Mouse (Mus musculus) layer of hippocampus, postnatal 25 days (tissue): Measurements from ENCODE around the gene Cx3cr1. TPM values are rescaled to one million over a fixed set of nuclear protein-coding genes. Genes with fewer than 3 reads are reported as not detected.

Source experiments
- DNase-seq, 2 experiments: peaks; one replicate each; pipeline ENCODE4 v3.0.0; 2022; ENCODE audit warnings: mixed read lengths in 2 of 2, low spot score in 1 of 2; ENCODE audit errors: extremely low spot score in 1 of 2
- total RNA-seq, 2 experiments: library from RNA; stranded (reverse); gene quantifications; 2 replicates each; pipeline ENCODE4 v1.2.3; 2021

Gene Cx3cr1
- total RNA-seq, 2 experiments from 2014 or later, result 31.0 to 37.4 TPM

DNA sequence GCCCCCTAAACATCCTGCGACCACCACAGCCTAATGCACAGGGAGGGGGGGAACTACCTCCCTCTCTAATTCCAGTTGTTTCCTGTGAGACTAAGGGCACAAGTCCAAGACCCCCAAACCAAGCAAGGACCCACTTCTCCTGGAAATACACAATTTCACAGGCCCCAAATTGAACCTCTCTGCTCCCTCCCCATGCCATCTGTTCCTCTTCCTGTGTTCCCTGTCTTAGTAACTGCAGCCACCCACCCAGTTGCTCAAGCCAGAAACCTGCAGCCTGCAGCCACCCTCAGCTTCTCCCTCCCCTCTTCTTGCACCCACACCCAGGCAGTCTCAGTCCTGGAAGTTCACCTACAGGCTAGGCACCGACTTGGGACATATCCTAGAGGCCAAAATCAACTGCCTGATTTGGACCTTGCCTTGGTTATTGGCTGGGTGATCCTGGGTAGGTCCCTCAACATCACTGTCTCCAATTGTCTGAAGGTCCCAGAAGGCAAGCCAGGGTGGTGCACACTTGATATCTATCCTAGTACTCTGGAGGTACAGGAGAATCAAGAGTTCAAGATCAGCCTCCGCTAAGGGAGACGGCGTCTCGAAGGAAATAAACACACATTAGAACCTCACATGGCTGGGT, 90.8 kb downstream of the Cx3cr1 start:
- DNase-seq, result peak in 1 of 2 experiments; percentile 28

GRCm38 (mm10) chr9:119978151-119978810, 91.4 kb downstream of the Cx3cr1 start:
- no peak for DNase-seq

- DNase-seq, result peak in 1 of 2 experiments; percentile 19
Observed at GRCm38 (mm10) chr9:119977557-119978060, 92.1 kb downstream of the Cx3cr1 start.

GRCm38 (mm10) chr9:119976704-119977556, 92.7 kb downstream of the Cx3cr1 start:
- DNase-seq, result no peak

DNA sequence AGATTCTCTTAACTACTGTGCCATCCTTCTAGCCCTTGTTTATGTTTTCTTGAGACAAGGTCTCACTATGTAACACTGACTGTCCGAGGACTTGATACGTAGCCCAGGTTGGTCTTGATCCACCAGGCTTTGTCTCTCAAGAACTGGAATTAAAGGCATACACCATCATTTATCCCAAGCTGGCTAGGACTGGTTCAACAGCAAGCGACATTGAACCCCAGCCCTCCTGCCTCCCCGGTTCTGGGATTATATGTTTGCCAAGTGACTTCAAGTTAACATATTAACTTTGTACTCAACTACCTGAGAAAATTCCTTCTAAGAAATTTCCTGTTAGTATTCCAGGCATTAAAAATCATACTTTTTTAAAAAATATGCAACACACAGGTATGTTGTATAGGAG, 94.4 kb downstream of the Cx3cr1 start:
- no peak for DNase-seq

- no peak for DNase-seq
Observed at GRCm38 (mm10) chr9:119974609-119975008, 95.1 kb downstream of the Cx3cr1 start.

DNA sequence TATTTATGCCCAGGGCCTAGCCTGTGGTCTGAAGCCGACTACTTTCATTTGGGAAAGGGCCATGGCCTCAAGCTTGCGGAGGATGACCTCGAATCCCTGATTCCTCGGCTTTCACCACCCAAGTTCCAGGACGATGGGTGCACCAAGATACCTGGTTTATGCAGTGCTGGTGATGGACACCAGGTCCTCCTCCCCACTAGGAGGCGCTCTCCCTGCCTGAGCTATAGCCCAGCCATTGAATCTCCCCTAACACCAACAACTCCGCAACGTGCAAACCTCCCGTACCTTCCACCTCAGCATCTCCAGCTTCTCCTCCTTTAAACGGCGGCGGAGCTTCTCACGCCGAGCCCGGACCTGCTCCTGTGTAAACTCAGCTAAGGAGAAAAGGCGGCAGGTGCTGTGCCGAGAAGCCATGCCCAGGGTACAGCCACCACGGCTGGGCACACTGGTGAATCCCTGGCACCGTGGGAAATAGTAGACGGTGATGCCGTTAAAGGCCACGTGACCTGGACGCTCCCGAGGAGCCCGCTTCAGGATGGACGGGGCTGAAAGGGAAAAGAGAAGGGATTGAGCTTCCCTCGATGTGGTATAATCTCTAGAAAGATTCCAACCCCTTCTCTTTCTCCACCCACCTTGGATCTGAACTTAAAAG, 95.7 kb downstream of the Cx3cr1 start:
- no peak for DNase-seq

GRCm38 (mm10) chr9:119973281-119973680, 96.4 kb downstream of the Cx3cr1 start:
- no peak for DNase-seq

DNA sequence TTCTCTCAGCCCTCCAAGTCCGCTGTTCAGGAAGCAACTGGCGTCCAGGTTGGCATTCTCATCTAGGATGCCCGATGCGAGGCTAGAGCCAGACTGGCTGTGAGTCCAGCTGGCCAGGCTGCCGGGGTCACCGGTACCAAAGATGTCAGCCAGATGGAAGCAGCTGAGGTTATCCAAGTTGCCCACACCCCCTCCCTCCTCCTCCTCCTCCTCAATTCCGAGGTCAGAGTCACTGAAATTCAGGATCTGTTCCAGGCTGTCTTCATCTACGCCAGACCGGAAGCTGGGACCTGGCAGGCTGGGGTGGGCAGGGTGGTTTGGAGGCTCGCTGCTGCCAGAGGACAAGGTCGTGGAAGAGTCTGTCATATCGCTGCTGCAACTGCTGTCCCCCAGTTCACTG, 97.1 kb downstream of the Cx3cr1 start:
- no peak for DNase-seq

DNA sequence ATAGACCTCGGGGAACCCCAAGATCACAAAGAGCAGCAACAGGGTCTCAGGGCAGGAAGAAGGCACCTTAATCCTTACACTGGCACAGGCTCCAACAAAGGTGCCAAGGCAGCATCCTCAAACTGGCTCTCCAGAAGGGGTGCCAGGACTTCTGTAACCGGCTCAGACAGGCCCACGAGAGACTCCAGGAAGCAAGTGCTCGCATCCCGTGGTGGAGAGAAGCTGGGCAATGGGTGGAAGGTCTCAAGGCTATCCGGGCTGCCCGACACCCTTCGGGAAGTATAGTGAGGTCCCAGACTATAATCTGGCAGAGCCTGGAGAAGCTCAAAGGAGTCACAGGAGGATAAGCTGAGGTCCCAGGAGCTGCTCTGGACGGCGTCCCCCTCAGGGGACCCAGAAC, 97.5 kb downstream of the Cx3cr1 start:
- no peak for DNase-seq

GRCm38 (mm10) chr9:119970763-119971656, 98.7 kb downstream of the Cx3cr1 start:
- peak in 1 of 2 experiments; percentile 51 for DNase-seq

GRCm38 (mm10) chr9:119970221-119970620, 99.5 kb downstream of the Cx3cr1 start:
- no peak for DNase-seq

GRCm38 (mm10) chr9:119969811-119970210, 99.9 kb downstream of the Cx3cr1 start:
- DNase-seq, result no peak

- DNase-seq, result no peak
Observed at GRCm38 (mm10) chr9:119966221-119966910, 103.3 kb downstream of the Cx3cr1 start.

GRCm38 (mm10) chr9:119965186-119965585, 104.5 kb downstream of the Cx3cr1 start:
- DNase-seq, result no peak

- DNase-seq, result no peak
Observed at GRCm38 (mm10) chr9:119964206-119964605, 105.5 kb downstream of the Cx3cr1 start.

GRCm38 (mm10) chr9:119962987-119963667, 106.6 kb downstream of the Cx3cr1 start:
- peak in 1 of 2 experiments; percentile 53 for DNase-seq

DNA sequence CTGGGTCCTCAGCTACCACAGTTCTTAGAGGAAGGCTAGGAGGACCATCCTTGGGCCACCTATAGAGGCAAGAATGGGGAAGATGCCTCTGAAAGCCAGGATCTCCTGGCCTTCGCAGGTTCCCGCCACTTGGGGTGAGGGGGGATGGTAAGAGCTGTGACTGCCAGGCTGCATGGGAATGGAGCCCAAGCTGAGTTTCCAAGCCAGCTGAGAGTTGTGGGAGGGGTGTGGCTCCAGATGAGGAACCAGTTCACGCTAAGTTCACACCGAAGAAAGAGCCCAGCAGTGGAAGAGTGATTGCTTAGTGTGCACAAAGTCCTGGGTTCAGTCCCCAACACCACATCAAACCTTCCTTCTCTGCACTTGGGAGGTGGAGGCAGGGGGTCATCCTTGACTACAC, 107.5 kb downstream of the Cx3cr1 start:
- DNase-seq, result no peak
